Mouse (Mus musculus) forebrain, embryonic 16.5 days (tissue): ENCODE measurements around the gene Polr2e. TPM values are rescaled to one million over a fixed set of nuclear protein-coding genes. Genes with fewer than 3 reads are reported as not detected.

Experiments
- ATAC-seq: fragments of 200-750 bp; cut with Nextera tagmentation; 2 replicates; pipeline ENCODE4 v1.8.0; 2017; ENCODE audit warnings: mild to moderate bottlenecking, moderate library complexity
- H3K27ac ChIP-seq: fragments of 300-500 bp; sonication (generic); 2 replicates; pipeline ENCODE4 v1.5.1; 2014; ENCODE audit warnings: low read length, control low read depth
- H3K27me3 ChIP-seq: fragments of 300-500 bp; sonication (generic); replicated peaks from 2 replicates; pipeline ENCODE4 v1.6.1; 2014; ENCODE audit warnings: low read length; ENCODE audit not compliant: control insufficient read depth, insufficient read depth
- H3K36me3 ChIP-seq: fragments of 300-500 bp; sonication (generic); 2 replicates; pipeline ENCODE4 v1.6.1; 2014; ENCODE audit not compliant: control insufficient read depth, insufficient read depth
- H3K4me1 ChIP-seq: fragments of 300-500 bp; sonication (generic); replicated peaks from 2 replicates; pipeline ENCODE4 v1.6.1; 2014; ENCODE audit warnings: low read length; ENCODE audit not compliant: control insufficient read depth, insufficient read depth
- H3K4me2 ChIP-seq: fragments of 300-500 bp; sonication (generic); 2 replicates; pipeline ENCODE4 v1.6.1; 2014; ENCODE audit warnings: mild to moderate bottlenecking, low read length, control low read depth
- H3K4me3 ChIP-seq: fragments of 300-500 bp; sonication (generic); replicated peaks from 2 replicates; pipeline ENCODE4 v1.5.1; 2014; ENCODE audit warnings: mild to moderate bottlenecking, low read length, control low read depth
- H3K9ac ChIP-seq: fragments of 300-500 bp; sonication (generic); replicated peaks from 2 replicates; pipeline ENCODE4 v1.6.1; 2014; ENCODE audit warnings: low read depth, low read length, control low read depth
- H3K9me3 ChIP-seq: fragments of 300-500 bp; sonication (generic); 2 replicates; pipeline ENCODE4 v1.6.1; 2016; ENCODE audit warnings: low read length; ENCODE audit not compliant: control insufficient read depth
- WGBS: fragments of 180-500 bp; shearing (Covaris S2); extraction: QIAGEN DNeasy Blood & Tissue Kit; methylation state at CpG from one replicate; pipeline ENCODE4 v1.1.7; 2014; 5-methylcytosine and 5-hydroxymethylcytosine counted together
- polyA plus RNA-seq: library from polyadenylated mRNA; unstranded; fragments of >200 nt; fragmentation: Nextera tagmentation; extraction: Ambion mirVana; gene quantifications from 2 replicates; pipeline ENCODE4 v1.2.1, GENCODE M21; 2015

Polr2e gene
- polyA plus RNA-seq, 1 experiment from 2014 or later: 173 TPM

DNA sequence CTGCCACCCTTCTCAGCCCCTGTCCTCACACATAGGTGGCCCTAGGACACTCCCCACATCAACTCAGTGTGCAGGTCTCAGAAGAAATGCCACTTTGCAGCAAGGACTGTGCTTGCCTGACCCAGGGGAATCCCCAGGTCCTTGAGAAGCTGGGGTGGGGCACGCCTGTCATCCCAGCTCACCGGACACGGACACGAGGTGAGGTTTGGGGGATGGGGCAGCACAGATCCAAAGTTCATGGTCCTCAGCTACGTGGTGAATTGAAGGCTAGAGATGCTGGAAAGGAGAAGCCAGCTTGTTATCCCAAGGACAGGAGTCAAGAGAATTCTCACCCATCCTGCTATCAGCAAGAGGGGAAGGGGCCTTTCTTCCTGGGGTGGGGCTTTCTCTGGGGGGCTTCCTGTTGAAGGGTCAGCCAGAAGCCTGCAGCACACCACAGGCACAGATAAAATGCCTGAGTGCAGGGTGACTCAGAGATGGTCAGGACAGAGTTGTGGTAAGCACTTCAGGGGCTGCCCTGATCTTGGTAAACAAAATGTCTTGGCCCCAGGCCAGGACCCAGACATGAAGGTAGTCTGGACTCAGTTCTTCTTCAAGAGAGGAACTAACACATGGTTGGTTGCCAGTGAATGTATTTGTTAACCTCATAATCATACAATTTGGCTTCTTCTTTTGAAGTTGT is 6.7 kb downstream of the Polr2e start:
- no peak for ATAC-seq
- Histone ChIP-seq H3K27ac (no peak overlapping the region), H3K27me3 (no peaks in the 10 kb centered on the region), H3K4me2 (no peak overlapping the region), H3K4me1 (peaks cover 4% of the 10 kb centered on the region; the same call in 1 of the 2 replicates), H3K36me3 (peaks cover 16% of the 10 kb centered on the region), H3K9ac (no peak overlapping the region), H3K9me3 (no peaks in the 10 kb centered on the region), H3K4me3 (no peak overlapping the region)
- 79% methylated on average over 5 of the region's 5 CpGs for WGBS

DNA sequence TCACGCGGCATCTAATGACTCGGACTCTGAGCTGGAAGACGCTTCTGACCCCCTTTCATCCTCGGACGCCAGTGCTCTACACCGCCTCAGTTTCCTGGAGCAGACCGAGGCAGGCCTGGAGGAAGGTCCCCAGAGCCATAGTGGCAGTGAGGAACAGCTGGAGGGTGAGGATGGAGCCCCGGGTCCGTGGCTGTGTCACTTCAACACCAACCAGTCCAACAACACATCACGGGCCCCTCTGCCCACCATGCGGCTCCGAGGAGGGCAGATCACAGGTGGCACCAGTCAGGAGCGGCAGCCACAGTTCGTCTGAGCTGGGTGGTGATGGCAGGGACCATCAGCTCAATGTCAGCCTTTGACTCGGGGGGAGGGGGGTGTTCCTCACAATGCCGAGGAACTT is 8.9 kb downstream of the Polr2e start:
- Histone ChIP-seq H3K4me1 (no peaks in the 10 kb centered on the region), H3K27me3 (no peaks in the 10 kb centered on the region), H3K27ac (no peak overlapping the region), H3K4me2 (no peak overlapping the region), H3K9me3 (no peaks in the 10 kb centered on the region), H3K36me3 (peaks cover 4% of the 10 kb centered on the region), H3K9ac (no peak overlapping the region), H3K4me3 (no peak overlapping the region)
- ATAC-seq: no peak
- WGBS: 88% methylated on average over 17 of the region's 17 CpGs

DNA sequence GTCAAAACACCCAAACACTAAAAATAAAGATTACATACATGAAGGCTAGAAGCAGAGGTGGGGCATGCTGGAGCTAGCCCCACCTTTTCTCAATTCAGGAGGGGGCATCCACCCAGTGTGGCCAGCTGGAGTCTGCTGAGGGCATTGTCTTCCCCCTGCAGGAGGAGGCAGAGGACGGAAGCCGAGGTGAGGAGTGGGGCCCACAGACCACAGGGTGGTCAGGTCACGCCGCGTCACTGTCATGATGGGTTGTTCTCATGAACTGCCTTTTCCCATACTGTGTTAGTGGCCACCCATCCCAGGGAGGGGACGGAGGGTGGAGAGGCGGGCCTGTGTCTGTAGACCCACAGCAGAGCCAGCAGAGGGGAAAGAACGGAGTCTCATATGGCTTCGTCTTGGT is 9.4 kb downstream of the Polr2e start:
- WGBS: 85% methylated on average over 9 of the region's 9 CpGs

DNA sequence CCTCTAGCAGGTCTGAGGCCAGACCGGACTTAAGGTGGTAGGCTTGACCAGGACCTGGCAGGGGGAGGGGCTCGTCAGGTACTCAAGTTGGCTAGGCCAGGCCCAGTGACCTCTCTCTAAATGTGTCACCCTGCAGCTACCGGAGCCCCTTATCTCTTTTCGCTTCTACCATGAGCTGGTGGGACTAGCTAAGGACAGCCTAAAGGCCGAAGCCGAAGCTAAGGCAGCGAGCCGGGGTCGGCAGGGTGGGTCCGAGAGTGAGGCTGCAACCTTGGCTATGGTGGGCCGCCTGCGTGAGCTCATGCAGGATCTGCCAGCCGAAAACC is 11.1 kb downstream of the Polr2e start:
- Histone ChIP-seq H3K4me1 (no peaks in the 10 kb centered on the region), H3K9me3 (no peaks in the 10 kb centered on the region), H3K27me3 (no peaks in the 10 kb centered on the region), H3K27ac (no peak overlapping the region), H3K36me3 (no peaks in the 10 kb centered on the region), H3K4me3 (no peak overlapping the region), H3K4me2 (no peak overlapping the region), H3K9ac (no peak overlapping the region)
- no peak for ATAC-seq
- WGBS: 95% methylated on average over 13 of the region's 13 CpGs

More for the DNA sequence above, 9.4 kb downstream of the Polr2e start:
- Histone ChIP-seq H3K9ac (no peak overlapping the region), H3K4me2 (no peak overlapping the region), H3K9me3 (no peaks in the 10 kb centered on the region), H3K27ac (no peak overlapping the region), H3K36me3 (no peaks in the 10 kb centered on the region; the same call in 1 of the 2 replicates), H3K4me1 (no peaks in the 10 kb centered on the region), H3K27me3 (no peaks in the 10 kb centered on the region), H3K4me3 (no peak overlapping the region)
- ATAC-seq: no peak

DNA sequence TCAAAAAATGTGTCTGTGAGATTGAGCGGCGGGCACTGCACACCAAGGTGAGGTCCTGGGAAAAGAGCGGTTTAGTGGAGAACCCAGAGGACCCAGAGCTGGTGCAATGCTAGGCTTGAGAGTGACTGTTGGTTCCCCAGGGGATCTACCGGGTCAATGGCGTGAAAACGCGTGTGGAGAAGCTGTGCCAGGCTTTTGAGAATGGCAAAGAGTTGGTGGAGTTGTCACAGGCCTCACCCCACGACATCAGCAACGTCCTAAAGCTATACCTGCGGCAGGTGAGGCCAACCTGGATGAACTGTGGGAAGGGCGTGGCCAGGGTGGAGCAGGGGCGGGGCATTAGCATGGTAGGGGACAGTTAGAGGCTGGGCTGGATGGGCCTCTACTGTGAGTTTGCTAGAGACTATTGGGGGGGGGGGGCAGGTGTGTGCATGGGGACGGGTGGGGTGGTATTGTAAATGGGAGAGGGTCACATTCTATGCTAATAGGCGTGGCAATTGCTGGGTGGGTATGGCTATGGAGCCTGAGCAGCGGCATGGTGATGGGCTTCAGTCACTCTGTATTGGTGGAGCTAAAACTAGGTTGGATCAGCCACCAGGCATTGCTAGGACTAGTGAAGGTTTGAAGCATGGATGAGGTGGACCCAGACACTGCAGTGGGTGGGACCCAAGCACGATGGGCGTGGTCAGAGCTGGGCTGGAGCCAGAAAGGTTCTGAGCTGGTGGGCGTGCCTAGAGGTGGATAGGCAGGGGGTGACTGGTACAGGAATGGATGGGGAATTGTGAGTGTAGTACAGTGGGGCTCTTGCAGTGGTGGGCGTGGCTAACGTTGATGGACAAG is 11.7 kb downstream of the Polr2e start:
- Histone ChIP-seq H3K27me3 (no peaks in the 10 kb centered on the region), H3K27ac (no peak overlapping the region), H3K9me3 (no peaks in the 10 kb centered on the region), H3K4me3 (no peak overlapping the region), H3K9ac (no peak overlapping the region), H3K4me1 (no peaks in the 10 kb centered on the region), H3K4me2 (no peak overlapping the region), H3K36me3 (no peaks in the 10 kb centered on the region)
- 74% methylated on average over 20 of the region's 20 CpGs for WGBS
- ATAC-seq: no peak

DNA sequence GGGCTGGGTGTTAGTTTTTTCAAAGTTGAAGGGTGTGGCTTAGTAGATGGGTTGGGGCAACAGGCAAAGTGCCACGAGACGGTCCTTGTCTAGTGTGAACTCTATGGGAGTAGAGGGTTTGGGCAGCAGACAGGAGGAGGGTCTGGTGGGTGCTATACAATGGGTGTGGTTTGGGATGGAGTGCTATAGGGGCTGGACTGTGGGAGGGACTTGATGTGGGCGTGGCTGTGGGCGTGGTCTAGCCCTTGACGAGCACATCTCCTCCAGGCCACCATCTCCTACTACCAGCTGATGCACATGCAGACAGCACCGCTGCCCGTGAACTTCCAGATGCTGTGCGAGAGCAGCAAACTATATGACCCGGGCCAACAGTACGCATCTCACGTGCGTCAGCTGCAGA is 13.7 kb downstream of the Polr2e start:
- Histone ChIP-seq H3K4me2 (no peak overlapping the region), H3K4me3 (no peak overlapping the region), H3K36me3 (no peaks in the 10 kb centered on the region), H3K27ac (no peak overlapping the region), H3K9ac (no peak overlapping the region), H3K9me3 (no peaks in the 10 kb centered on the region), H3K27me3 (0 out of 2 replicates have a peak, but pooled peaks cover 3% of the 10 kb centered on the region), H3K4me1 (no peaks in the 10 kb centered on the region)
- ATAC-seq: no peak
- 60% methylated on average over 12 of the region's 12 CpGs for WGBS

DNA sequence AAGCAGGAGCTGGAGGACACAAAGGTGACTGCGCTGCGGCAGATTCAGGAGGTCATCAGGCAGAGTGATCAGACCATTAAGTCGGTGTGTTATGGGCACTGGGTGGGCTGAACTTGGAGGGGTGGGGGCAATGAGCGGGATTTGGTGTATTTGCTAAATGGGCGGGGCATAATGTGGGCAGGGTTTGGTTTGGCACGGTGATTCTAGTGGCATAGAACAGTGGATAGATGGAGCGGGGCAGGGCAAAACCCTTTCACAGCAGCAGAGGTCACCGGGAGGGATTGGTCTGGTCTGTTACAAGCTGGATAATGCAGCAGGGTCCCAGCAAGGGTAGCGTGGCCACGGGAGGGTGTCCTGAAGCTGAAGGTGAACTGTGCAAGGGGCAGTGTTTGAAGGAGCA is 14.1 kb downstream of the Polr2e start:
- Histone ChIP-seq H3K4me1 (no peaks in the 10 kb centered on the region), H3K27me3 (peaks cover 3% of the 10 kb centered on the region; the same call in 1 of the 2 replicates), H3K4me2 (no peak overlapping the region), H3K4me3 (no peak overlapping the region), H3K36me3 (no peaks in the 10 kb centered on the region), H3K9me3 (no peaks in the 10 kb centered on the region), H3K27ac (no peak overlapping the region), H3K9ac (no peak overlapping the region)
- no peak for ATAC-seq
- 82% methylated on average over 10 of the region's 10 CpGs for WGBS

DNA sequence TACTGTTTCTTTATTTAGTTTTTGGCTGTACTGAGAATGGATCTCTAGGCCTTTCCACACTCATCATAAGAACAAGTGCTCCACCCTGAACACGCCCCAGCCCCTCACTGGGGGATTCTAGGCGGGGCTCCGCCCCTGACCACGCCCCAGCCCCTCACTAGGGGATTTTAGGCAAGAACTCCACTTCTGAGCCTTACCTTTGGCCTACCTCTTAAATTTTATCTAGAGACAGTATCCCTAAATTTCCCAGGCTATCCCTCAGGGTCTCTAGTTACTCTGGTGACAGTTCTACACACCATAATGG is 14.6 kb downstream of the Polr2e start:
- Histone ChIP-seq H3K4me2 (no peak overlapping the region), H3K9ac (no peak overlapping the region), H3K4me1 (no peaks in the 10 kb centered on the region), H3K27me3 (peaks cover 3% of the 10 kb centered on the region; the same call in 1 of the 2 replicates), H3K4me3 (no peak overlapping the region), H3K27ac (no peak overlapping the region), H3K9me3 (no peaks in the 10 kb centered on the region), H3K36me3 (no peaks in the 10 kb centered on the region)
- WGBS: 60% methylated on average over 4 of the region's 4 CpGs
- no peak for ATAC-seq

DNA sequence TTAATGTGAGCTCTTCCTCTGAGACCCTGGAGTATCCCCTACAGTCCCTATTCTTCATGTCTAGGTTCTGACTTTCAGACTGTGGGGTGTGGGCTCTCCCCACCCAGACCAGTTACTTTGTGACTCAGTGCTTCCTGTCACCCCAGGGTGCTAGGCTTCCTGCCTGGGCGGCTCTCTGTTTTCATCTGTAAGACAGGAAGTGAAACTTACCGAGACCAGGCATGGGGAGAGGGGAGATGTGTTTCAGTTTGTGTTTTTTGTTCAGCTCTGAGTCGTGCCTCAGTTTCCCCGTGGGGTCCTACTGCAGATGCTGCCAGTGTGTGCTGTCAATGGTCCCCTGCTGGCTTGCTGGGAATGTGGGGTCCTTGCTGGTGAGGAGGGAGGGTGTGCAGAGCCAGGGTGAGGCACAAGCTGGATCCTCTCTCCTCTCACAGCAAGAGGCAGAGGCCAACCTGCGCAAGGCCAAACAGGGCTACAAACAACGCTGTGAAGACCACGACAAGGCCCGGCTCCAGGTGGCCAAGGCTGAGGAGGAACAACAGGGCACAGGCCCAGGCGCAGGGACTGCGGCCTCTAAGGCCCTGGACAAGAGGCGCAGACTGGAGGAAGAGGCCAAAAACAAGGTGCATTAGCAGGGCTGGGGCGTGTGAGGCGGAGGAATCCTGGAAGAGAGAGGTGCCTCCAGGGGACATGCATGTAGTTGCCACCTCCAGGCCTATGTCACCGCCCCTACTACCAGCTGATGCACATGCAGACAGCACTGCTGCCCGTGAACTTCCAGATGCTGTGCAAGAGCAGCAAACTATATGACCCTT is 15.2 kb downstream of the Polr2e start:
- no peak overlapping the region for H3K27ac ChIP-seq
- 83% methylated on average over 15 of the region's 15 CpGs for WGBS

More for the DNA sequence above, 15.2 kb downstream of the Polr2e start:
- Histone ChIP-seq H3K36me3 (no peaks in the 10 kb centered on the region), H3K4me2 (no peak overlapping the region), H3K9ac (no peak overlapping the region), H3K27me3 (peaks cover 4% of the 10 kb centered on the region), H3K4me1 (no peaks in the 10 kb centered on the region), H3K9me3 (no peaks in the 10 kb centered on the region), H3K4me3 (no peak overlapping the region)
- no peak for ATAC-seq
